Mouse (Mus musculus) spleen, postnatal 14 days (tissue): ENCODE results near the gene Sik3.

Experiments
- DNase-seq, 2 experiments: peaks; one replicate each; pipeline ENCODE4 v3.0.0; 2021 to 2022; ENCODE audit warnings: low spot score in 2 of 2

Gene Sik3

GRCm38 (mm10) chr9:46270782-46271181, 258.2 kb downstream of the Sik3 start:
- no peak for DNase-seq

GRCm38 (mm10) chr9:46272070-46272469, 259.4 kb downstream of the Sik3 start:
- DNase-seq = no peak

GRCm38 (mm10) chr9:46272677-46273454, 260.2 kb downstream of the Sik3 start, which contains the start of gene Zpr1:
TSS of gene Zpr1 (plus strand) at chr9:46273064.
- peak; percentile 68 to 81 for DNase-seq
